Mouse (Mus musculus) lung, adult 2 months (tissue): ENCODE results near the gene Trappc11.

Source experiments
- CTCF ChIP-seq: fragments of 200-500 bp; IDR thresholded peaks from 2 replicates; pipeline ENCODE4 v1.5.1; 2011; ENCODE audit warnings: mild to moderate bottlenecking, low read length, control low read depth; ENCODE audit not compliant: insufficient read depth
- POLR2A ChIP-seq: fragments of 200-500 bp; IDR thresholded peaks from 2 replicates; pipeline ENCODE4 v1.6.1; 2011; ENCODE audit warnings: low read depth, mild to moderate bottlenecking, control low read depth, low read length, borderline replicate concordance; ENCODE audit errors: extremely low read depth

DNA sequence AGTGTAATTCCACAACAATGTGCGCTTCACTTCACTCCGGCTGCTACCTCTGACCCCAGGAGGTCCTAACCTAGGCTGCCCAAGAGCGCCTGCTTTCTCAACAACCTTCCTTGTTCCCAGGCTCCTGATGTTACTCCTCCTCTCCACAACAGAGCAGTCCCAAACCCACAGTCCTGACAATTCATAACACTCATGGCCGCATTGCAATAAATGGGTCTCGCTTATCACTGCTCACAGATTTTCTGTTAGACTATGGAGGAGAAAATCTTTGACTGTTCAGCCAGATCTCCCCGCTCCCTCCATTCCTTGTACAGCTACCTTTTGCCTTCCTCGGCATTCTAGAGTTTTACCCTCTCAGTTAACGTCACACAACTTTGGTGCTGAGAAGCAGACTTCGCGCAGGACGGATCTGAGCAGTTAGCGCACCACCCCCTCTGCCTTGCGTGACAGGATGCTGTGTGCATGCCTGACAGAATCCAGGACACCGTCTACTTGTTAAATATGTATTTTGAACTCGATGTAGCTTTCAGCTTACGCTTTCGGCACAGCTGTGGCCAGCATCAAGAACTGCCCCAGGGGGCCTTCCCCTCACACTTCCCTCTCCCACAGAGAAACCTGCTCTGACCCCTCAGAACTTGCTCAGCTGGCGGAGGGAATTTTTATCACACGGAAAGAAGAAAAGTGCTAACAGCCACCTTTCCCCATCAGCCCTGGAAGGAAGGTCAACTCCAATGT lies 86.8 kb downstream of the Trappc11 start, which contains the start of gene Stox2:
- TF ChIP-seq CTCF (no peak), POLR2A (no peak)
